Mouse (Mus musculus) hindbrain, embryonic 10.5 days (tissue): Measurements from ENCODE around the gene Rlbp1. TPM values are rescaled to one million over a fixed set of nuclear protein-coding genes. Genes with fewer than 3 reads are reported as not detected.

Source experiments
- DNase-seq: peaks from one replicate; pipeline ENCODE4 v3.0.0-alpha.2; 2017; ENCODE audit warnings: low spot score
- H3K27ac ChIP-seq: fragments of 300-500 bp; sonication (generic); 2 replicates; pipeline ENCODE4 v1.5.1; 2016; ENCODE audit warnings: mild to moderate bottlenecking, moderate library complexity
- H3K27me3 ChIP-seq: fragments of 300-500 bp; sonication (generic); 2 replicates; pipeline ENCODE4 v1.6.1; 2016; ENCODE audit warnings: mild to moderate bottlenecking; ENCODE audit not compliant: poor library complexity, insufficient read depth, severe bottlenecking
- H3K36me3 ChIP-seq: fragments of 300-500 bp; sonication (generic); 2 replicates; pipeline ENCODE4 v1.6.1; 2016; ENCODE audit warnings: mild to moderate bottlenecking, moderate library complexity
- H3K4me1 ChIP-seq: fragments of 300-500 bp; sonication (generic); replicated peaks from 2 replicates; pipeline ENCODE4 v1.6.1; 2016; ENCODE audit warnings: mild to moderate bottlenecking
- H3K4me3 ChIP-seq: fragments of 300-500 bp; sonication (generic); 2 replicates; pipeline ENCODE4 v1.5.1; 2016; ENCODE audit warnings: mild to moderate bottlenecking, moderate library complexity
- H3K9me3 ChIP-seq: fragments of 300-500 bp; sonication (generic); 2 replicates; pipeline ENCODE4 v1.6.1; 2016; ENCODE audit warnings: mild to moderate bottlenecking, moderate library complexity
- WGBS: fragments of 180-500 bp; shearing (Covaris S2); methylation state at CpG from one replicate; pipeline ENCODE4 v1.1.7; 2016; 5-methylcytosine and 5-hydroxymethylcytosine counted together
- polyA plus RNA-seq: library from polyadenylated mRNA; unstranded; fragments of >200 nt; fragmentation: Nextera tagmentation; extraction: Ambion mirVana; gene quantifications from 2 replicates; pipeline ENCODE4 v1.2.1, GENCODE M21; 2016

The Rlbp1 gene
- polyA plus RNA-seq, 1 experiment from 2014 or later: 0.27 TPM

- 57% methylated on average over 4 of the region's 4 CpGs for WGBS
- Histone ChIP-seq H3K4me3 (no peak overlapping the region), H3K27me3 (no peaks in the 10 kb centered on the region), H3K36me3 (peaks cover 67% of the 10 kb centered on the region), H3K27ac (no peak overlapping the region), H3K4me1 (no peaks in the 10 kb centered on the region), H3K9me3 (peaks cover 3% of the 10 kb centered on the region; the same call in 1 of the 2 replicates)
- DNase-seq: peak; percentile 50
Measured at GRCm38 (mm10) chr7:79345902-79346301, 40.9 kb downstream of the Rlbp1 start.

GRCm38 (mm10) chr7:79336362-79336910 lies 50.4 kb downstream of the Rlbp1 start:
- DNase-seq: no peak
- 94% methylated on average over 8 of the region's 8 CpGs for WGBS
- Histone ChIP-seq H3K4me1 (no peaks in the 10 kb centered on the region), H3K27me3 (no peaks in the 10 kb centered on the region), H3K4me3 (no peak overlapping the region), H3K36me3 (peaks cover 9% of the 10 kb centered on the region), H3K27ac (no peak overlapping the region), H3K9me3 (no peaks in the 10 kb centered on the region)

GRCm38 (mm10) chr7:79333419-79333818 lies 53.4 kb downstream of the Rlbp1 start:
- Histone ChIP-seq H3K4me3 (no peak overlapping the region), H3K4me1 (peaks cover 7% of the 10 kb centered on the region), H3K36me3 (peaks cover 36% of the 10 kb centered on the region), H3K27ac (no peak overlapping the region), H3K9me3 (no peaks in the 10 kb centered on the region), H3K27me3 (no peaks in the 10 kb centered on the region)
- no peak for DNase-seq
- WGBS: 84% methylated on average over 3 of the region's 3 CpGs

GRCm38 (mm10) chr7:79331197-79331596 lies 55.7 kb downstream of the Rlbp1 start:
- peaks cover 7% of the 10 kb centered on the region for H3K4me1 ChIP-seq
- H3K9me3 ChIP-seq: no peaks in the 10 kb centered on the region
- peaks cover 50% of the 10 kb centered on the region for H3K36me3 ChIP-seq
- no peak overlapping the region for H3K27ac ChIP-seq
- no peak for DNase-seq
- H3K4me3 ChIP-seq: no peak overlapping the region
- H3K27me3 ChIP-seq: no peaks in the 10 kb centered on the region
- WGBS: 41% methylated on average over 10 of the region's 10 CpGs

GRCm38 (mm10) chr7:79328769-79329168 lies 58.1 kb downstream of the Rlbp1 start:
- no peak for DNase-seq
- H3K36me3 ChIP-seq: peaks cover 72% of the 10 kb centered on the region
- 91% methylated on average over 5 of the region's 5 CpGs for WGBS

More at GRCm38 (mm10) chr7:79328769-79329168, 58.1 kb downstream of the Rlbp1 start:
- Histone ChIP-seq H3K9me3 (no peaks in the 10 kb centered on the region), H3K27me3 (no peaks in the 10 kb centered on the region), H3K4me1 (peaks cover 7% of the 10 kb centered on the region), H3K4me3 (no peak overlapping the region), H3K27ac (no peak overlapping the region)

Other genes starting within 250 kb of the Rlbp1 start
- 98.3 and 105 TPM in 2 replicates for gene Mfge8, start 238.0 kb downstream of the Rlbp1 start, polyA plus RNA-seq
- 8.0 and 10.1 TPM in 2 replicates for gene Abhd2, start 113.8 kb downstream of the Rlbp1 start, polyA plus RNA-seq
- 16.1 and 19.5 TPM in 2 replicates for gene Fanci, start 4.9 kb upstream of the Rlbp1 start, polyA plus RNA-seq
- gene Polg, start 79.3 kb upstream of the Rlbp1 start, polyA plus RNA-seq: 38.5 and 43.0 TPM in 2 replicates
- gene Rhcg, start 230.6 kb upstream of the Rlbp1 start, polyA plus RNA-seq: 0.12 and 0.67 TPM in 2 replicates